Comparison of ENCODE assay signal across 22 mouse cellular contexts in genomic region chr7:123116799-123117198, GRCm38 (mm10). TPM values are rescaled to one million over a fixed set of nuclear protein-coding genes. Genes with fewer than 3 reads are reported as not detected.
A peak's percentile ranks its signal among the peaks of the same experiment; 100 is the strongest.
DNase-seq lines count a peak whose midpoint lies in the region; ATAC-seq and TF ChIP-seq lines count a peak whose summit lies in the region.
"Had no signal": no experiment of that assay in that cellular context is flagged by ENCODE, and none has a peak within 500 bp of the region (broad histone marks: within the 10 kb centered on the region; RNA-seq: fewer than 3 reads in every experiment).

No protein-coding gene starts in this region.

- 19% methylated on average over 12 of the region's 12 CpGs for WGBS in liver, embryonic 13.5 days (ENCODE audit: insufficient replicate concordance)
- WGBS in forebrain, embryonic 11.5 days: 85% methylated on average over 12 of the region's 12 CpGs

- H3K27me3 ChIP-seq in G1E (ENCODE audit: insufficient read depth, low read length): peaks cover 2% of the 10 kb centered on the region; the same call in 1 of the 2 replicates
- no peaks in the 10 kb centered on the region for H3K27me3 ChIP-seq in liver, embryonic 13.5 days
- no peaks in the 10 kb centered on the region for H3K27me3 ChIP-seq in forebrain, embryonic 11.5 days (ENCODE audit: control insufficient read depth, insufficient read depth, low read length)
- H3K27me3 ChIP-seq: heart, embryonic 12.5 days; hindbrain, embryonic 15.5 days; midbrain, embryonic 13.5 days; neural tube, embryonic 13.5 days; Patski had no signal

- H3K4me1 ChIP-seq in G1E (ENCODE audit: insufficient read depth, low read depth, low read length): peaks cover 46% of the 10 kb centered on the region
- H3K4me1 ChIP-seq in liver, embryonic 13.5 days (replicated peaks): no peaks in the 10 kb centered on the region; the same call in 1 of the 2 replicates
- H3K4me1 ChIP-seq in forebrain, embryonic 11.5 days (replicated peaks; ENCODE audit: control insufficient read depth, insufficient read depth, low read length): no peaks in the 10 kb centered on the region
- H3K4me1 ChIP-seq: heart, embryonic 12.5 days; hindbrain, embryonic 10.5 days; hindbrain, embryonic 15.5 days; midbrain, embryonic 13.5 days; neural tube, embryonic 13.5 days had no signal

- H3K27ac ChIP-seq in liver, embryonic 13.5 days: no peak overlapping the region
- no peak overlapping the region for H3K27ac ChIP-seq in forebrain, embryonic 11.5 days (ENCODE audit: low read depth, low read length)
- H3K27ac ChIP-seq: hindbrain, embryonic 10.5 days; hindbrain, embryonic 15.5 days; kidney, postnatal 0 days; midbrain, embryonic 13.5 days; neural tube, embryonic 13.5 days had no signal

- H3K9me3 ChIP-seq in G1E (replicated peaks): no peaks in the 10 kb centered on the region
- no peaks in the 10 kb centered on the region for H3K9me3 ChIP-seq in liver, embryonic 13.5 days (replicated peaks)
- no peaks in the 10 kb centered on the region for H3K9me3 ChIP-seq in forebrain, embryonic 11.5 days (ENCODE audit: control insufficient read depth, low read length)
- H3K9me3 ChIP-seq: heart, embryonic 12.5 days; hindbrain, embryonic 10.5 days; hindbrain, embryonic 15.5 days; megakaryocyte, embryonic 14.5 days; midbrain, embryonic 13.5 days; neural tube, embryonic 13.5 days had no signal

- H3K4me3 ChIP-seq in G1E (ENCODE audit: low read depth, low read length): no peak overlapping the region; the same call in 1 of the 2 replicates
- H3K4me3 ChIP-seq in liver, embryonic 13.5 days (replicated peaks): no peak overlapping the region
- H3K4me3 ChIP-seq in forebrain, embryonic 11.5 days (ENCODE audit: low read depth, low read length): no peak overlapping the region
- H3K4me3 ChIP-seq: heart, embryonic 12.5 days; hindbrain, embryonic 10.5 days; hindbrain, embryonic 15.5 days; megakaryocyte, embryonic 14.5 days; midbrain, embryonic 13.5 days; neural tube, embryonic 13.5 days had no signal

- H3K9ac ChIP-seq in liver, embryonic 13.5 days: no peak overlapping the region
- no peak overlapping the region for H3K9ac ChIP-seq in forebrain, embryonic 11.5 days (ENCODE audit: low read length)
- H3K9ac ChIP-seq: heart, embryonic 12.5 days; hindbrain, embryonic 15.5 days; midbrain, embryonic 13.5 days; neural tube, embryonic 13.5 days had no signal

- no peak for TF ChIP-seq CTCF in G1E (IDR thresholded peaks at IDR 0.05; ENCODE audit: low read depth, low read length)

- DNase-seq in 416B (ENCODE audit: low read depth): peak; percentile 48
- no peak for DNase-seq in G1E (ENCODE audit: low spot score)
- DNase-seq in liver, embryonic 13.5 days: no peak
- no peak for DNase-seq in cerebellum, postnatal 14 days
- DNase-seq in forebrain, embryonic 11.5 days (ENCODE audit: low spot score): no peak
- DNase-seq: adrenal gland, postnatal 14 days; cerebellum, adult 18-20 months; cerebellum, postnatal 10 days; gastrocnemius, postnatal 25 days; heart, adult 18-20 months; kidney, adult 8-10 months; lung, postnatal 36 days had no signal

- peak; percentile 94 for ATAC-seq in G1E (ENCODE audit: extremely low read depth, insufficient number of reproducible peaks, low FRiP score, poor library complexity, severe bottlenecking)
- peak; percentile 43 for ATAC-seq in liver, embryonic 13.5 days (ENCODE audit: low read depth)
- ATAC-seq in megakaryocyte progenitor cell, adult 5-6 weeks (replicated peaks; ENCODE audit: poor library complexity): peak; percentile 17; the same call in 1 of the 2 replicates
- no peak for ATAC-seq in forebrain, embryonic 11.5 days (replicated peaks; ENCODE audit: low FRiP score)
- ATAC-seq: forebrain, embryonic 14.5 days; midbrain, embryonic 13.5 days; Patski had no signal

- H3K36me3 ChIP-seq in G1E (replicated peaks): no peaks in the 10 kb centered on the region
- H3K36me3 ChIP-seq in liver, embryonic 13.5 days: no peaks in the 10 kb centered on the region
- H3K36me3 ChIP-seq in forebrain, embryonic 11.5 days (ENCODE audit: control insufficient read depth, insufficient read depth, low read length): no peaks in the 10 kb centered on the region
- H3K36me3 ChIP-seq: heart, embryonic 12.5 days; hindbrain, embryonic 10.5 days; hindbrain, embryonic 15.5 days; midbrain, embryonic 13.5 days; neural tube, embryonic 13.5 days had no signal

- 0 out of 2 replicates have a peak overlapping the region, but pooled peaks have one; percentile 6 for H3K4me2 ChIP-seq in liver, embryonic 13.5 days
- H3K4me2 ChIP-seq in forebrain, embryonic 11.5 days (ENCODE audit: low read depth, low read length, severe bottlenecking): no peak overlapping the region
- H3K4me2 ChIP-seq: heart, embryonic 12.5 days; hindbrain, embryonic 15.5 days; midbrain, embryonic 13.5 days; neural tube, embryonic 13.5 days had no signal

RNA-seq across cellular contexts. Expression of gene Tnrc6a, which starts 6.9 kb away (rescaled TPM):
- 91.4 and 106 TPM in 2 replicates for total RNA-seq in G1E (2014; fragmentation: Nextera tagmentation)
- 41.2 and 52.0 TPM in 2 replicates for total RNA-seq in G1E (2017)
- polyA plus RNA-seq in G1E (2012): 64.8 and 72.4 TPM in 2 replicates
- 16.0 and 17.7 TPM in 2 replicates for polyA plus RNA-seq in liver, embryonic 13.5 days (2015; fragmentation: Nextera tagmentation; extraction: Ambion mirVana)
- total RNA-seq in megakaryocyte progenitor cell, adult 5-6 weeks (2015): 20.9 and 29.3 TPM in 2 replicates
- total RNA-seq in megakaryocyte progenitor cell, adult 5-6 weeks (2017): 20.2 and 51.3 TPM in 2 replicates
- 51.3 and 53.9 TPM in 2 replicates for polyA plus RNA-seq in forebrain, embryonic 11.5 days (2014; fragmentation: Nextera tagmentation; extraction: Ambion mirVana)
